Mouse (Mus musculus): Measurements from ENCODE around the gene Slc35e3. TPM values are rescaled to one million over a fixed set of nuclear protein-coding genes. Genes with fewer than 3 reads are reported as not detected.
"Not testable (repeated sequence)": the region's sequence is repeated elsewhere in the genome, so short reads cannot be mapped to it uniquely, and the experiment has no call there.

Slc35e3 gene
- polyA plus RNA-seq, 1 experiment, result 19.7 TPM

GRCm38 (mm10) chr10:117762281-117762830, 16.2 kb upstream of the Slc35e3 start:
- Histone ChIP-seq H3K27ac (ENCODE audit: insufficient read depth, low read length) (0 out of 2 replicates have a peak overlapping the region, but pooled peaks have one; percentile 3), H3K27me3 (ENCODE audit: control insufficient read depth, insufficient read depth, low read length, poor library complexity, severe bottlenecking) (no peaks in the 10 kb centered on the region), H3K9ac (ENCODE audit: low read depth, poor library complexity, severe bottlenecking) (no peak overlapping the region), H3K9me3 (replicated peaks; ENCODE audit: control insufficient read depth, insufficient read depth, low read length, poor library complexity, severe bottlenecking) (no peaks in the 10 kb centered on the region), H3K4me3 (ENCODE audit: low read depth, low read length) (no peak overlapping the region), H3K36me3 (ENCODE audit: control insufficient read depth, insufficient read depth, low read length, poor library complexity, severe bottlenecking) (peaks cover 69% of the 10 kb centered on the region), H3K4me1 (ENCODE audit: control insufficient read depth, insufficient read depth, low read length) (no peaks in the 10 kb centered on the region)
- no peak for TF ChIP-seq POLR2A (IDR thresholded peaks at IDR 0.05; ENCODE audit: insufficient read depth, low read length)
- no peak for TF ChIP-seq EP300 (IDR thresholded peaks at IDR 0.05; ENCODE audit: insufficient read depth, low read depth, low read length)
- TF ChIP-seq CTCF (IDR thresholded peaks at IDR 0.05; ENCODE audit: low read depth, low read length), result no peak

GRCm38 (mm10) chr10:117761551-117761950, 15.4 kb upstream of the Slc35e3 start:
- no peak for TF ChIP-seq EP300 (IDR thresholded peaks at IDR 0.05; ENCODE audit: insufficient read depth, low read depth, low read length)
- no peak for TF ChIP-seq POLR2A (IDR thresholded peaks at IDR 0.05; ENCODE audit: insufficient read depth, low read length)
- no peak for TF ChIP-seq CTCF (IDR thresholded peaks at IDR 0.05; ENCODE audit: low read depth, low read length)
- no peak overlapping the region for H3K9ac ChIP-seq (ENCODE audit: low read depth, poor library complexity, severe bottlenecking)
- H3K4me1 ChIP-seq (ENCODE audit: control insufficient read depth, insufficient read depth, low read length), result no peaks in the 10 kb centered on the region
- H3K27ac ChIP-seq (ENCODE audit: insufficient read depth, low read length), result no peak overlapping the region
- no peaks in the 10 kb centered on the region for H3K27me3 ChIP-seq (ENCODE audit: control insufficient read depth, insufficient read depth, low read length, poor library complexity, severe bottlenecking)
- no peaks in the 10 kb centered on the region for H3K9me3 ChIP-seq (replicated peaks; ENCODE audit: control insufficient read depth, insufficient read depth, low read length, poor library complexity, severe bottlenecking)
- no peak overlapping the region for H3K4me3 ChIP-seq (ENCODE audit: low read depth, low read length)
- peaks cover 77% of the 10 kb centered on the region for H3K36me3 ChIP-seq (ENCODE audit: control insufficient read depth, insufficient read depth, low read length, poor library complexity, severe bottlenecking)

GRCm38 (mm10) chr10:117760831-117761335, 14.7 kb upstream of the Slc35e3 start:
- Histone ChIP-seq H3K27ac (ENCODE audit: insufficient read depth, low read length) (no peak overlapping the region), H3K4me1 (ENCODE audit: control insufficient read depth, insufficient read depth, low read length) (no peaks in the 10 kb centered on the region), H3K4me3 (ENCODE audit: low read depth, low read length) (no peak overlapping the region), H3K36me3 (ENCODE audit: control insufficient read depth, insufficient read depth, low read length, poor library complexity, severe bottlenecking) (peaks cover 77% of the 10 kb centered on the region), H3K9ac (ENCODE audit: low read depth, poor library complexity, severe bottlenecking) (no peak overlapping the region), H3K9me3 (replicated peaks; ENCODE audit: control insufficient read depth, insufficient read depth, low read length, poor library complexity, severe bottlenecking) (no peaks in the 10 kb centered on the region), H3K27me3 (ENCODE audit: control insufficient read depth, insufficient read depth, low read length, poor library complexity, severe bottlenecking) (no peaks in the 10 kb centered on the region)
- TF ChIP-seq EP300 (IDR thresholded peaks at IDR 0.05; ENCODE audit: insufficient read depth, low read depth, low read length) (no peak), CTCF (IDR thresholded peaks at IDR 0.05; ENCODE audit: low read depth, low read length) (no peak), POLR2A (IDR thresholded peaks at IDR 0.05; ENCODE audit: insufficient read depth, low read length) (no peak)

DNA sequence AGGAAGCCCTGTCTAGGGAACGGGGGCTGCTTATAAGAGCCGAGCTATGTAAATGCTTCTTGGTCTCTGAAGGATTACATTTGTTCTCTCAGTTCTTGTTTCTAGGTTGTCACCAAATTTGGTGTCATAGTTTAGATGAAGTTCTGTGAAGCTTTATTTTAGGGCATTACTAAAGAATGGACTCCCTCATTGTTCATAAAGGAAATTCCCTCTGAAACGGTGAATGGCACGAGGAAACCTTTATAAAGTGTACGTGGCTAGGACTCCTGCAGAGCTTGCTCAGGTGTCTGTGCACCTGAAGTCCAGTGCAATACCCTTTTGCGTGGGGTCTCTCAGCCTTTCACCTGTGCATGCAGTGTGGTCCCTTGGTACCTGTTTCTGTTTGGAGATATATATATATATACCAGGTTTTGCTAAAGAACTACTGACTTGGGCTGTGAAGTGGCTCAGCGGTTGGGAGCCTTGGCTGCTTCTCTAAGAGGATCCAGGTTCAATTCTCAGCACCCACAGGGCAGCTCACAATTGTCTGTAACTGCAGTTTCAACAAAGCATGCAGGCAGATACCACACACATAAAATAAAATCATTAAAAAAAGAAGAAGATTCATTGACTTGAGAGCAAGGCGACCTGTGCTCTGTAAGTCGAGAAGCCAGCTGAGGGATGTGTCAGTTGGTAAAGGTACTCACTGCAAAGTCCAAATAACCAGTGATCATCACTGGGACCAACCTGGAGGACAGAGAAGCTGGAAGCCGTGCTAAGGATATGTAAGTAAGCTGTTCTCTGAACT, 13.9 kb upstream of the Slc35e3 start:
- Histone ChIP-seq H3K9me3 (replicated peaks; ENCODE audit: control insufficient read depth, insufficient read depth, low read length, poor library complexity, severe bottlenecking) (no peaks in the 10 kb centered on the region), H3K36me3 (ENCODE audit: control insufficient read depth, insufficient read depth, low read length, poor library complexity, severe bottlenecking) (peaks cover 72% of the 10 kb centered on the region), H3K9ac (ENCODE audit: low read depth, poor library complexity, severe bottlenecking) (no peak overlapping the region), H3K27me3 (ENCODE audit: control insufficient read depth, insufficient read depth, low read length, poor library complexity, severe bottlenecking) (no peaks in the 10 kb centered on the region), H3K4me3 (ENCODE audit: low read depth, low read length) (no peak overlapping the region), H3K4me1 (ENCODE audit: control insufficient read depth, insufficient read depth, low read length) (no peaks in the 10 kb centered on the region), H3K27ac (ENCODE audit: insufficient read depth, low read length) (no peak overlapping the region)
- no peak for TF ChIP-seq CTCF (IDR thresholded peaks at IDR 0.05; ENCODE audit: low read depth, low read length)
- TF ChIP-seq POLR2A (IDR thresholded peaks at IDR 0.05; ENCODE audit: insufficient read depth, low read length), result no peak
- TF ChIP-seq EP300 (IDR thresholded peaks at IDR 0.05; ENCODE audit: insufficient read depth, low read depth, low read length), result no peak

GRCm38 (mm10) chr10:117758749-117759727, 12.9 kb upstream of the Slc35e3 start:
- Histone ChIP-seq H3K9ac (ENCODE audit: low read depth, poor library complexity, severe bottlenecking) (no peak overlapping the region), H3K27ac (ENCODE audit: insufficient read depth, low read length) (no peak overlapping the region), H3K36me3 (ENCODE audit: control insufficient read depth, insufficient read depth, low read length, poor library complexity, severe bottlenecking) (peaks cover 64% of the 10 kb centered on the region), H3K4me1 (ENCODE audit: control insufficient read depth, insufficient read depth, low read length) (no peaks in the 10 kb centered on the region), H3K9me3 (replicated peaks; ENCODE audit: control insufficient read depth, insufficient read depth, low read length, poor library complexity, severe bottlenecking) (no peaks in the 10 kb centered on the region), H3K4me3 (ENCODE audit: low read depth, low read length) (no peak overlapping the region), H3K27me3 (ENCODE audit: control insufficient read depth, insufficient read depth, low read length, poor library complexity, severe bottlenecking) (no peaks in the 10 kb centered on the region)
- TF ChIP-seq CTCF (IDR thresholded peaks at IDR 0.05; ENCODE audit: low read depth, low read length), result no peak
- no peak for TF ChIP-seq EP300 (IDR thresholded peaks at IDR 0.05; ENCODE audit: insufficient read depth, low read depth, low read length)

- not testable (repeated sequence) for H3K27me3 ChIP-seq (ENCODE audit: control insufficient read depth, insufficient read depth, low read length, poor library complexity, severe bottlenecking); H3K4me3 ChIP-seq (ENCODE audit: low read depth, low read length); H3K9ac ChIP-seq (ENCODE audit: low read depth, poor library complexity, severe bottlenecking); H3K4me1 ChIP-seq (ENCODE audit: control insufficient read depth, insufficient read depth, low read length); H3K9me3 ChIP-seq (replicated peaks; ENCODE audit: control insufficient read depth, insufficient read depth, low read length, poor library complexity, severe bottlenecking); H3K27ac ChIP-seq (ENCODE audit: insufficient read depth, low read length)
- peaks cover 59% of the 10 kb centered on the region for H3K36me3 ChIP-seq (ENCODE audit: control insufficient read depth, insufficient read depth, low read length, poor library complexity, severe bottlenecking)
These were observed 12.2 kb upstream of the Slc35e3 start for GRCm38 (mm10) chr10:117758344-117758743.
